Mouse (Mus musculus): ENCODE measurements around the gene Vipr2.

DNA sequence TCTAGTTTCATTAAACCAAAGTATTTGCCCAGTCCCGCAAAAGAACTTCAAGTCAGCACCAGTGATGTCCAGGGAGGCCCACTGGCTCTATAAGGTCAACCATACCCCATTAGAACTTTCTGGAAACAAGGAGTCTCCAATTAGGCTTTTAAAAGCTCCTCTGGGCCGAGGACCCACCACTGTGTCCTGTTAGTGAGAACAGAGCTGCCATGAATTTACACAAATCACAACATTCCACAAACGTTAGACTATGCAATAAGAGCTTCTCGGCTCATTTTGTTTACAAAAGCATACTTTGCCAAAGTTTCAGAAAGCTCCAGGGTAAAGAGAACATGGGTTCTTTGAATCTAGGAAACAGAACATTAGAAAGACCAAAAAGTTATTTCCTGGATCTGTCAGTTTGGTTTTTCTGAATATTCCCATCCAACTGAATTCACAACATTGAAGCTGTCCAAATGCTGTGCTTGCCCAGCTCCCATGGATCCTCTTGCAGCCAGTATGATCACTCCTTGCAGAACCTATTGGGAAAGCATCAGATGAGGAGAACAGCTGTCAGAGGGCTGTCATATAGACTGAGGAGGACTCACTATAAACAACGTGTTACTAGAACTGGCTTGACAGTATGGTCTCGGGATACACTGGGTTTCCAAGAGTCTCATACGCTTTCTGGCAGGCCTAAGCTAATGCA, 33.6 kb downstream of the Vipr2 start:
- TF ChIP-seq CTCF (conservative IDR thresholded peaks at IDR 0.05; ENCODE audit: low read length) = no peak
- TF ChIP-seq POU5F1 (IDR thresholded peaks at IDR 0.05; ENCODE audit: borderline replicate concordance, low read length) = no peak
